Mouse (Mus musculus): Measurements from ENCODE around the gene Tpcn2. TPM values are rescaled to one million over a fixed set of nuclear protein-coding genes. Genes with fewer than 3 reads are reported as not detected.

The Tpcn2 gene
- total and polyA plus RNA-seq, 3 experiments: 3.7 to 7.3 (median 7.2) TPM

GRCm38 (mm10) chr7:145332376-145333041 is 48.7 kb upstream of the Tpcn2 start:
- no peak for DNase-seq (ENCODE audit: extremely low read depth)
- no peaks in the 10 kb centered on the region for H3K36me3 ChIP-seq (replicated peaks in 1 of 2; ENCODE audit: control insufficient read depth in 1 of 2, insufficient read depth in 1 of 2, low read length in 1 of 2)
- H3K4me3 ChIP-seq (replicated peaks in 1 of 3; ENCODE audit: low read depth in 2 of 3, low read length in 2 of 3, poor library complexity in 1 of 3): no peak overlapping the region
- H3K27me3 ChIP-seq (replicated peaks): peaks cover 55% of the 10 kb centered on the region
- no peaks in the 10 kb centered on the region for H3K4me1 ChIP-seq (ENCODE audit: control insufficient read depth in 1 of 2, insufficient read depth in 2 of 2)
- peaks cover 3% of the 10 kb centered on the region for H3K9me3 ChIP-seq (replicated peaks; ENCODE audit: low read length)
- H3K27ac ChIP-seq (ENCODE audit: insufficient read depth, low read depth): no peak overlapping the region
- dilution Hi-C loops (cut with MboI; ENCODE audit: extremely low pct_ligation_motif_present, extremely low pct_unique_long_range_greater_than_20kb, low sequenced_read_pairs) (no loop called here), in situ Hi-C loops (cut with MboI; ENCODE audit: low pct_ligation_motif_present, low pct_unique_long_range_greater_than_20kb, low sequenced_read_pairs) (no loop called here)
- no peak overlapping the region for H3K4me2 ChIP-seq (ENCODE audit: insufficient read depth, low read depth, poor library complexity, severe bottlenecking)
- TF ChIP-seq JUN (IDR thresholded peaks at IDR 0.05; ENCODE audit: insufficient read depth, low read depth, low read length) (no peak), E2F4 (IDR thresholded peaks at IDR 0.05; ENCODE audit: insufficient replicate concordance, low read depth, low read length) (no peak), BHLHE40 (IDR thresholded peaks at IDR 0.05; ENCODE audit: low read depth, low read length) (no peak), MAZ (IDR thresholded peaks at IDR 0.05; ENCODE audit: low read depth, low read length) (no peak), TCF12 (IDR thresholded peaks at IDR 0.05; ENCODE audit: low read depth, low read length) (no peak), EP300 (IDR thresholded peaks at IDR 0.05; ENCODE audit: low read length) (no peak), POLR2AphosphoS2 (IDR thresholded peaks at IDR 0.05; ENCODE audit: low read depth, low read length) (no peak), GABPA (IDR thresholded peaks at IDR 0.05; ENCODE audit: insufficient replicate concordance, low read depth, low read length) (no peak), SMC3 (IDR thresholded peaks at IDR 0.05; ENCODE audit: low read depth, low read length) (no peak), ZC3H11A (IDR thresholded peaks at IDR 0.05; ENCODE audit: low read depth, low read length) (no peak), POLR2A (IDR thresholded peaks at IDR 0.05; ENCODE audit: low read depth, low read length) (no peak), CHD1 (IDR thresholded peaks at IDR 0.05; ENCODE audit: low read depth, low read length) (no peak), USF1 (IDR thresholded peaks at IDR 0.05; ENCODE audit: low read depth, low read length) (no peak), IRF4 (IDR thresholded peaks at IDR 0.05; ENCODE audit: low read depth, low read length) (no peak), KAT2A (IDR thresholded peaks at IDR 0.05; ENCODE audit: insufficient replicate concordance, low read length) (no peak), USF2 (conservative IDR thresholded peaks at IDR 0.05; ENCODE audit: low read depth, low read length) (no peak)
- H3K79me2 ChIP-seq (replicated peaks; ENCODE audit: control insufficient read depth, extremely low read depth, insufficient read depth, poor library complexity, severe bottlenecking): no peaks in the 10 kb centered on the region
- no peak overlapping the region for H3K9ac ChIP-seq (ENCODE audit: insufficient read depth, low read depth)

DNA sequence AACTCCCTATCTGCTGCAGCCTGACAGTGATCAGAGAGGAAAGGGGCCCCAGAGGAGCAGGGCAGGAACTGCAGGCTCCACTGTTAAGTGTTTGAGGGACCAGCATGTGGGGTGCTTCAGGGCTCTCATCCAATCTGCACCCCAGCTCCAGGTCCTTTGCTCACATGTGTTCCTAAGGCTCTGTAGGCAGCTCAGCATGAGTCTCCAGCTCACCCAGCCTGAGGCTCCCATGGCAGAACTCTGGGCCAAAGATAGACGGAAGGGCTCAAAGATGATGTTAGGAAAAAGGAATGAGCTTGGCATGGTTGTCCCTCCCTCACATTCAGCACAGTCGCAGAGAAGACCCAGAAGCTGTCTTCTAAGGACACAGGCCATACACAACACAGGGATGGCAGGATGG is 46.8 kb upstream of the Tpcn2 start:
- in situ Hi-C loops (cut with MboI; ENCODE audit: low pct_ligation_motif_present, low pct_unique_long_range_greater_than_20kb, low sequenced_read_pairs): no loop called here
- Histone ChIP-seq H3K4me2 (ENCODE audit: insufficient read depth, low read depth, poor library complexity, severe bottlenecking) (no peak overlapping the region), H3K27me3 (replicated peaks) (peaks cover 59% of the 10 kb centered on the region), H3K4me3 (replicated peaks in 1 of 3; ENCODE audit: low read depth in 2 of 3, low read length in 2 of 3, poor library complexity in 1 of 3) (no peak overlapping the region), H3K4me1 (ENCODE audit: control insufficient read depth in 1 of 2, insufficient read depth in 2 of 2) (no peaks in the 10 kb centered on the region), H3K9ac (ENCODE audit: insufficient read depth, low read depth) (no peak overlapping the region), H3K36me3 (replicated peaks in 1 of 2; ENCODE audit: control insufficient read depth in 1 of 2, insufficient read depth in 1 of 2, low read length in 1 of 2) (no peaks in the 10 kb centered on the region), H3K9me3 (replicated peaks; ENCODE audit: low read length) (peaks cover 3% of the 10 kb centered on the region), H3K79me2 (replicated peaks; ENCODE audit: control insufficient read depth, extremely low read depth, insufficient read depth, poor library complexity, severe bottlenecking) (no peaks in the 10 kb centered on the region), H3K27ac (ENCODE audit: insufficient read depth, low read depth) (no peak overlapping the region)
- TF ChIP-seq CHD2 (IDR thresholded peaks at IDR 0.05; ENCODE audit: low read length): no peak
- TF ChIP-seq ZC3H11A (IDR thresholded peaks at IDR 0.05; ENCODE audit: low read depth, low read length): no peak
- TF ChIP-seq ETS1 (conservative IDR thresholded peaks at IDR 0.05; ENCODE audit: low read depth, low read length): no peak
- no peak for TF ChIP-seq BHLHE40 (IDR thresholded peaks at IDR 0.05; ENCODE audit: low read depth, low read length)
- dilution Hi-C loops (cut with MboI; ENCODE audit: extremely low pct_ligation_motif_present, extremely low pct_unique_long_range_greater_than_20kb, low sequenced_read_pairs): no loop called here
- DNase-seq (ENCODE audit: extremely low read depth): no peak

Data from CH12.LX (cell line).